Mouse (Mus musculus): Measurements from ENCODE around the gene Ccs.

- TF ChIP-seq POLR2A (IDR thresholded peaks at IDR 0.05; ENCODE audit: control insufficient read depth, low read depth, low read length): no peak
- TF ChIP-seq CTCF (IDR thresholded peaks at IDR 0.05; ENCODE audit: control insufficient read depth, insufficient read depth, insufficient replicate concordance, low read depth, low read length): no peak
Observed at GRCm38 (mm10) chr19:4849800-4850199, 10.7 kb upstream of the Ccs start.
